Mouse (Mus musculus): ENCODE data around the gene Telo2. TPM values are rescaled to one million over a fixed set of nuclear protein-coding genes. Genes with fewer than 3 reads are reported as not detected.

Telo2 gene
- total RNA-seq, 2 experiments from 2014 or later = 4.5 to 11.4 TPM

- intact Hi-C loops (cut with DNase I) = no loop called here
- no peak; the same call in 1 of the 2 replicates for TF ChIP-seq CTCF (IDR thresholded peaks at IDR 0.05)
- H3K4me3 ChIP-seq = no peak overlapping the region
- DNase-seq = no peak
- no peak overlapping the region for H3K27ac ChIP-seq
These were observed 26.6 kb downstream of the Telo2 start for GRCm38 (mm10) chr17:25089158-25089557.

- intact Hi-C loops (cut with DNase I) = no loop called here
- no peak for TF ChIP-seq CTCF (IDR thresholded peaks at IDR 0.05)
- Histone ChIP-seq H3K4me3 (no peak overlapping the region), H3K27ac (peak overlapping the region; percentile 35; the same call in 1 of the 2 replicates)
- DNase-seq = no peak
These were observed 29.0 kb downstream of the Telo2 start for GRCm38 (mm10) chr17:25086724-25087123.

GRCm38 (mm10) chr17:25084835-25085385 is 30.9 kb downstream of the Telo2 start:
- Histone ChIP-seq H3K4me3 (no peak overlapping the region), H3K27ac (peak overlapping the region; percentile 95)
- DNase-seq = peak; percentile 80
- intact Hi-C loops (cut with DNase I) = no loop called here
- peak; percentile 52 for TF ChIP-seq CTCF (IDR thresholded peaks at IDR 0.05)

- TF ChIP-seq CTCF (IDR thresholded peaks at IDR 0.05) = peak; percentile 60
- Histone ChIP-seq H3K4me3 (peak within 1 kb of the TSS; percentile 72), H3K27ac (peak within 1 kb of the TSS; percentile 95)
- peak; percentile 80 for DNase-seq
- intact Hi-C loops (cut with DNase I) = loop anchor here (2.0 kb wide), 1 partner anchor 143 kb away; no protein-coding TSS in a partner anchor
These were observed 32.3 kb downstream of the Telo2 start, which contains the start of gene Tmem204 for GRCm38 (mm10) chr17:25083444-25083931. TSS of gene Tmem204 (minus strand) at chr17:25083591.

- DNase-seq = no peak
- peak overlapping the region; percentile 34 for H3K4me3 ChIP-seq
- no peak for TF ChIP-seq CTCF (IDR thresholded peaks at IDR 0.05)
- intact Hi-C loops (cut with DNase I) = loop anchor here (2.0 kb wide), 1 partner anchor 142 kb away; no protein-coding TSS in a partner anchor
- peak overlapping the region; percentile 95 for H3K27ac ChIP-seq
These were observed 32.9 kb downstream of the Telo2 start for GRCm38 (mm10) chr17:25082887-25083286.

GRCm38 (mm10) chr17:25082081-25082847 is 33.5 kb downstream of the Telo2 start:
- intact Hi-C loops (cut with DNase I) = loop anchor here (2.0 kb wide), 1 partner anchor 141 kb away; no protein-coding TSS in a partner anchor
- TF ChIP-seq CTCF (IDR thresholded peaks at IDR 0.05) = peak; percentile 50
- DNase-seq = peak; percentile 32
- H3K27ac ChIP-seq = peak overlapping the region; percentile 95
- H3K4me3 ChIP-seq = peak overlapping the region; percentile 72

GRCm38 (mm10) chr17:25080960-25081381 is 34.8 kb downstream of the Telo2 start:
- peak overlapping the region; percentile 95 for H3K27ac ChIP-seq
- no peak for TF ChIP-seq CTCF (IDR thresholded peaks at IDR 0.05)
- H3K4me3 ChIP-seq = peak overlapping the region; percentile 72
- DNase-seq = peak; percentile 73
- intact Hi-C loops (cut with DNase I) = loop anchor here (2.0 kb wide), 1 partner anchor 14 kb away; no protein-coding TSS in a partner anchor

GRCm38 (mm10) chr17:25080210-25080609 is 35.6 kb downstream of the Telo2 start:
- intact Hi-C loops (cut with DNase I) = loop anchor here (2.0 kb wide), 1 partner anchor 13 kb away; no protein-coding TSS in a partner anchor
- no peak for TF ChIP-seq CTCF (IDR thresholded peaks at IDR 0.05)
- no peak for DNase-seq
- Histone ChIP-seq H3K4me3 (peak overlapping the region; percentile 72), H3K27ac (peak overlapping the region; percentile 95)

- peak; percentile 81 for DNase-seq
- peak overlapping the region; percentile 95 for H3K27ac ChIP-seq
- no peak for TF ChIP-seq CTCF (IDR thresholded peaks at IDR 0.05)
- intact Hi-C loops (cut with DNase I) = no loop called here
- peak overlapping the region; percentile 72 for H3K4me3 ChIP-seq
These were observed 37.9 kb downstream of the Telo2 start for GRCm38 (mm10) chr17:25077771-25078372.

GRCm38 (mm10) chr17:25076906-25077305 is 38.9 kb downstream of the Telo2 start:
- Histone ChIP-seq H3K4me3 (peak overlapping the region; percentile 72), H3K27ac (peak overlapping the region; percentile 95)
- intact Hi-C loops (cut with DNase I) = no loop called here

GRCm38 (mm10) chr17:25068690-25069089 is 47.1 kb downstream of the Telo2 start:
- Histone ChIP-seq H3K27ac (peak overlapping the region; percentile 89), H3K4me3 (peak overlapping the region; percentile 57)

More at GRCm38 (mm10) chr17:25076906-25077305, 38.9 kb downstream of the Telo2 start:
- no peak for TF ChIP-seq CTCF (IDR thresholded peaks at IDR 0.05)
- DNase-seq = no peak

GRCm38 (mm10) chr17:25067442-25067851 is 48.3 kb downstream of the Telo2 start:
- H3K4me3 ChIP-seq = peak overlapping the region; percentile 57
- no peak for TF ChIP-seq CTCF (IDR thresholded peaks at IDR 0.05)
- DNase-seq = peak; percentile 39
- intact Hi-C loops (cut with DNase I) = loop anchor here (2.0 kb wide), 1 partner anchor 13 kb away; no protein-coding TSS in a partner anchor
- peak overlapping the region; percentile 89 for H3K27ac ChIP-seq

More at GRCm38 (mm10) chr17:25068690-25069089, 47.1 kb downstream of the Telo2 start:
- intact Hi-C loops (cut with DNase I) = no loop called here
- DNase-seq = no peak
- no peak for TF ChIP-seq CTCF (IDR thresholded peaks at IDR 0.05)

Measured in gastrocnemius, adult 2 months (tissue).